Mouse (Mus musculus) ES-E14 (cell line): Measurements from ENCODE around the gene Fkbpl.

Experiments used
- ZC3H11A ChIP-seq: IDR thresholded peaks from 2 replicates; pipeline ENCODE4 v1.6.1; 2012; ENCODE audit warnings: low read depth, mild to moderate bottlenecking, inconsistent platforms, low read length, borderline replicate concordance
- ZNF384 ChIP-seq: IDR thresholded peaks from 2 replicates; pipeline ENCODE4 v1.6.1; 2012; ENCODE audit warnings: low read depth, low read length, inconsistent platforms

DNA sequence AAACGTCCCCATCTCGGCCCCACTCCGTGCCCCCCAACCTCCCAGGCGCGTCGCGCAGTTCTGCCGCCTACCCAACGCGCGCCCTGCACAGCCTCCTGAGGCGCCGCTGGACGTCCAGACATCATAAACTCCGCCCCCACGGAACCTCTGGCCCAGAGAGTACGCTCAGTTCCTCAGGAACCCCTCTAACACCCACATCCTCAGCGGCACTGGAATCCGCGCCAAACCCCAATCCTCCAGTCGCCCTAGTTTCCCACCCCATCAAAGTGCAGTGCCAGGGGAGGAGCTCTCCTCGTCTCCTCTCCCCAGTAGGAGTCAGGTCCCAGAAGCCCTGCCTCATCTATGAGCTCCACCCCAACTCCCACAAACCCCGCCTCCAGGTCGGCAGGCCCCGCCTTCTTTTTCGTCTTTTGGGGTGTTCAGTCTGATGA, 12.3 kb upstream of the Fkbpl start:
- TF ChIP-seq ZC3H11A (no peak), ZNF384 (no peak)
